Mouse (Mus musculus) mouse embryonic stem cell (cell line): Measurements from ENCODE around the gene Myh1.

Experiments
- in situ Hi-C, 2 experiments: fragments of 300-500 bp; cut with MboI; formaldehyde crosslinking; loops; 1 replicate in 1 of 2; 3 replicates in 1 of 2; pipeline ENCODE4 v1.14.3; 2019 to 2020; ENCODE audit warnings: low sequenced_read_pairs in 2 of 2, low pct_unique_long_range_greater_than_20kb in 1 of 2, mixed read lengths in 1 of 2; ENCODE audit not compliant: unreplicated experiment in 1 of 2

Myh1 gene

GRCm38 (mm10) chr11:67224466-67224865 lies 24.6 kb downstream of the Myh1 start:
- in situ Hi-C loops = no loop called here

- in situ Hi-C loops = no loop called here
Observed at GRCm38 (mm10) chr11:67228731-67229130, 28.9 kb downstream of the Myh1 start.

- in situ Hi-C loops = no loop called here
Observed at GRCm38 (mm10) chr11:67229166-67229565, 29.3 kb downstream of the Myh1 start.

- in situ Hi-C loops = no loop called here
Observed at GRCm38 (mm10) chr11:67229946-67230345, 30.1 kb downstream of the Myh1 start.

- in situ Hi-C loops = no loop called here
Observed at GRCm38 (mm10) chr11:67235639-67236358, 35.9 kb downstream of the Myh1 start.

- in situ Hi-C loops = no loop called here
Observed at GRCm38 (mm10) chr11:67236799-67237198, 36.9 kb downstream of the Myh1 start.

GRCm38 (mm10) chr11:67237481-67238079 lies 37.7 kb downstream of the Myh1 start, which contains the start of gene Myh4:
Myh4 (plus strand) TSS chr11:67238029.
- in situ Hi-C loops = no loop called here

GRCm38 (mm10) chr11:67241051-67241450 lies 41.2 kb downstream of the Myh1 start:
- in situ Hi-C loops = no loop called here

- in situ Hi-C loops = no loop called here
Observed at GRCm38 (mm10) chr11:67253691-67254090, 53.8 kb downstream of the Myh1 start.

GRCm38 (mm10) chr11:67257048-67257447 lies 57.2 kb downstream of the Myh1 start:
- in situ Hi-C loops = no loop called here

GRCm38 (mm10) chr11:67260956-67261355 lies 61.1 kb downstream of the Myh1 start:
- in situ Hi-C loops = no loop called here
